Mouse (Mus musculus): ENCODE measurements at regions not wholly inside any gene's neighbourhood (a gene's known extent, or its start where the extent isn't known, plus 50 kb on each side); places are given as distances from the start of the nearest gene placed in this dataset.

GRCm38 (mm10) chr9:100404426-100404825 lies 82.2 kb downstream of the Il20rb start:
- no peak for ATAC-seq (replicated peaks; ENCODE audit: poor library complexity)

GRCm38 (mm10) chr9:100400366-100400765 lies 86.2 kb downstream of the Il20rb start:
- ATAC-seq (replicated peaks; ENCODE audit: poor library complexity), result peak; percentile 88

GRCm38 (mm10) chr9:100396340-100396910 lies 90.2 kb downstream of the Il20rb start:
- ATAC-seq (replicated peaks; ENCODE audit: poor library complexity), result no peak

GRCm38 (mm10) chr9:100395711-100396110 lies 90.9 kb downstream of the Il20rb start:
- peak; percentile 83 for ATAC-seq (replicated peaks; ENCODE audit: poor library complexity)

DNA sequence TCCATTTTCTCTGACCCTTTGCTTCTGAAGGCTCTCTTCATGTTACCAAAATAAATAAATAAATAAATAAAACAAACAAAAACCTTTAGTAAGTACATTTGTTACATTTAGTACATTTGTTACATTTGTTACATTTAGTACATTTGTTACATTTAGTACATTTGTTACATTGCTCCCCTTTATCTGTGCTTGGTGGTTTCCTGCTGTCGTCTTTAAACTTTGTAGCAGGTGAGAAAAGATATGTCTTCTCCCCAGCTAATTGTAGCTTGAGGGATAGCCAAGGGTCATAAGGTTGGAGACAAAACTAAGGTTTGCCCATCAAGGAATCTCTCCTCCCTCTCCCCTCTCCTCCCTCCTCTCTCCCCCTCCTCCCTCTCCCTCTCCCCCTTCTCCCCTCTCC lies 92.0 kb downstream of the Il20rb start:
- ATAC-seq (replicated peaks; ENCODE audit: poor library complexity), result no peak

- ATAC-seq (replicated peaks; ENCODE audit: poor library complexity), result no peak
Observed at GRCm38 (mm10) chr9:100394166-100394565, 92.4 kb downstream of the Il20rb start.

GRCm38 (mm10) chr9:100392262-100392661 lies 94.3 kb downstream of the Il20rb start:
- ATAC-seq (replicated peaks; ENCODE audit: poor library complexity), result no peak

DNA sequence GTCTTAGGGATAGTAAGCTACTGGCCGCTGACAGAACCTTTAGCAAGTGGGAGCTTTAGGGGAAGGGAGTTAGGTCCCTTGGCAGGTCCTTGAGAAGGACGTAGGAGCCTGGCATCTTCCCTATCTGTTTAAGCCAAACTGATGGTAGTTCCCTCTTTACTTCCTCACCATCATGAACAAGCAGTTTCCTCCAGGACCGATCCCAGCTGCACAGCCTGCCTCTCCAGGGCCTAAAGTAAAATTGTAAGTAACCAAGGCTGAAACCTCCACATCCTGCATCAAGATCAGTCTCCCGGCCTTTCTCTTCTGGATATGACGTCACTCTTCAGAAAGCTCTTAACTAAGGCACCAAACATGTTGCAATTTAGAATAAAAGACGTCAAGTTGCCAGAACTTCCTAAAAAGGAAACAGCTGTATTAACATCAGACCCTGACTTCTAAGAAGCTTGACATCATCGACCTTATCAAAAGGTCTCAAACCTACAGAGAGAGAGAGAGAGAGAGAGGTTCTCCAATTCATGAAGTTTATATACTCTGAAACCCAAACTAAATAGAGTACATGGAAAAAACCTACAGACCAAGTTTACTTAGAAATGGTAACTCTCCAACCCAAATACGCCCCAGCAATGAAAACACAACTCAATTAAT lies 94.9 kb downstream of the Il20rb start:
- peak; percentile 60 for ATAC-seq (replicated peaks; ENCODE audit: poor library complexity)

DNA sequence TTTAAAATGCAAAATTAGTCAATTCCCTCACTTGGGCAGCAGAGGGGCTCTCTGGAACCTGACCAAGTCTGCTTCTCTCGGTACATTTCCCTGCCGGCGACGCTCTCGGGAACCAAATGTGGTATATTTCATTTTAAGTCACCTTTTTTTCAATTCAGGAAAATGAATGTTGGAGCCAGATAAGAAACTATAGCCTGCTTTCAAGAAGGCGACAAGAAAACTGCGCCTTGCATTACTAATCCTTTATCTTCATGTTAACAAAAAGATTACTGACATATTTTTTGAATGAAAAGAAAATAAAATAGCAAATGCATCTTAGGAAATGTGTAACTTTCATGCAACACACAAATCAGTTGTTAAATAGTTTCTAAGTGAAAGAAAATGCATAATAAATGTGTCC lies 98.2 kb downstream of the Il20rb start:
- ATAC-seq (replicated peaks; ENCODE audit: poor library complexity), result no peak

DNA sequence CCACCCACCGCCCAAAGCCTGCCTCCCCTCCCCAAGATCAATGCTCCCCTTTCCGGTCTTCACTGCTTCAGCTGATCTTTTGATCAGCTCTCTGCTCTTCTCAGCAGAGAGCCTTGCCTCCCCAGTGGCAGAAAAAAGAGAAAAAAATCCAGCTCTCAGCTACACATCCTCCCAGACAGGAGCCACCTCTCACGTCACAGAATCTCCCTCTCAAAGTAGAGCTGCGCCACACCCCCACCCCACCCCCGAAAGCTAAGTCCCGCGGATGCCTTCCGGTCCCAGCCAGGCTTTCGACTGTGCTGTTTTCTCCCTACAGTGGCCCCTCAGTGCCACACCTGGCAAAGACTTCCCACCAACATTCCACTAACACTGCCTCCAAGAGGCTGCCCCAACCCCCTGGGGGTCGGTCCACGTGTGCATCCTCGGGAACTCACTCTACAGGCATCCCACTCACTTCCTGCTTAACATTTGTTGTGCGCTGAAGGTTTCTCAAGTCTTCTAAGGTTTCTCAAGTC lies 99.4 kb downstream of the Il20rb start:
- no peak for ATAC-seq (replicated peaks; ENCODE audit: poor library complexity)

DNA sequence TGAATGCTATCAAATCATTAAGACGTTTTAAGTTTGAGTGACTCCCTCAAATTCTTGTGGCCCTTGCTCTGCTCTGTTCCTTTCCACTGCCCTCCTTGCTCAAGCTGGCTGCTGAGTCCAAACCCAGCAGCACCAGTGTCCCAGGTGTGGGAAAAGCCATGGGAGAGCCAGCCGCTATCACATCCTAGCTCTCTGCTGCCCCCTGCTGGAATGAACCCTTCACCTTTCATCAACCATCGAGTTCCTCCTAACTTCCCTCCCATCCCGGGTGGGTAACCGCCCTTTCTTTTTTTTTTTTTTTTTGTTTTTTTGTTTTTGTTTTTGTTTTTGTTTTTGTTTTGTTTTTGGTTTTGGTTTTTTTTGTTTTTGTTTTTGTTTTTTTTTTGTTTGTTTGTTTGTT lies 104.1 kb downstream of the Il20rb start:
- peak; percentile 97 for ATAC-seq (replicated peaks; ENCODE audit: poor library complexity)

DNA sequence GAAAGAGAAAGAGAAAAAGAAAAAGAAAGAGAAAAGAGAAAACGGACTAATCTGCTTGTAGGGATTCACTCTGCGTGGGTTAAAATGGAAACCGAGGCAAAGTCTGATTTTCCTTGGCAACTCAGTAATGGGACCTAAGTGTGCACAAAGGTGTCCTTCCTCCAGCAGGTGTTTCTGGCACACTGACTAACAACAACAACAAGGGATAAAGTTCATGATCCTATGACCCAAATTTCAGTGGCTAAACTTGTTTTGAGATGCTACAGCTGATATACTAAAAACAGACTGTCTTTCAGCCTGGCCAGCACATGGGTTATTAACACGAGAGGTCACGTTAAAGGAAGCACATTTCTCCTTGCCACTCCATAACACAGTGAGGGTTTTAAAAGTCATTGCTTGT lies 116.7 kb downstream of the Il20rb start:
- no peak for ATAC-seq (replicated peaks; ENCODE audit: poor library complexity)

DNA sequence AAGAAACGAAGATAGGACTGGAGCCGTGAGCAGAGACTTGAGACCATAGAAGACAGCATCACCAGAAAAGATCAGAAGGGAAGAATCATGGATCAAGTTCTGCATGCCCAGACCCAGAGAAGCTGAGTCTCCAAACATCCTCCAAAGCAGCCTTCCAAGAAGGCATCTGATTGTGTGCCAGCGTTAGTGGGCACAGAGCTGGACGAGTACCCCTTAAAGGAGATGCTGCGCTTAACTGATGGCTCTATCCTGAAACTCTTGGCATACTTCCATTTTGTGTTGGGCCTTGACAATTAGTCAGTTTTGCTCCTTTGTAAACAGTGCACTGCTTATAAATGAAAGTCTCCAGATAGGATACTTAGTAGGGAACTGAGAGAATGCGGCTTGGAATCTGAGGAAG lies 119.8 kb downstream of the Il20rb start:
- ATAC-seq (replicated peaks; ENCODE audit: poor library complexity), result no peak

- peak; percentile 87 for ATAC-seq (replicated peaks; ENCODE audit: poor library complexity)
Observed at GRCm38 (mm10) chr9:100359934-100360716, 126.5 kb downstream of the Il20rb start.

GRCm38 (mm10) chr9:100357553-100357952 lies 129.0 kb downstream of the Il20rb start:
- peak; percentile 64 for ATAC-seq (replicated peaks; ENCODE audit: poor library complexity)

GRCm38 (mm10) chr9:100340796-100341195 lies 145.8 kb downstream of the Il20rb start:
- ATAC-seq (replicated peaks; ENCODE audit: poor library complexity), result no peak

DNA sequence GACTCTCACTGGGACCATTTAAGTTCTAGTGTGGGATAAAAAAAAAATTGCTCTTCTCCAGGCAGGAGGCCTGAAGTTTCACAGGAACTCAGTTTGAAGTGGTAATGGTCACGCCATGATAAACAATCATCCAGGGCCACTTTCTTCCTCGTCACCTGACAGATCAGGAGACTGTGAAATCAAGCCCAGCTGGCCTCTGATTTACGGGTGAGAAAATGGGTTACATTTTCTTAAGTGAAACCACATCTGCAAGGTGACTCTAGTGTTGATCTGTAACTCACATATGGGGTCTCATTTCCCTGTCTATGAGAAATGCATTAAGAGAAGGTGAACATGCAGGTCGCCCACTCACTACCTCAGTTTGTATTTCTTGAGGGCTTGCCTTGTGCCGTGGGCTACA lies 178.8 kb downstream of the Il20rb start:
- ATAC-seq (replicated peaks; ENCODE audit: poor library complexity), result no peak

DNA sequence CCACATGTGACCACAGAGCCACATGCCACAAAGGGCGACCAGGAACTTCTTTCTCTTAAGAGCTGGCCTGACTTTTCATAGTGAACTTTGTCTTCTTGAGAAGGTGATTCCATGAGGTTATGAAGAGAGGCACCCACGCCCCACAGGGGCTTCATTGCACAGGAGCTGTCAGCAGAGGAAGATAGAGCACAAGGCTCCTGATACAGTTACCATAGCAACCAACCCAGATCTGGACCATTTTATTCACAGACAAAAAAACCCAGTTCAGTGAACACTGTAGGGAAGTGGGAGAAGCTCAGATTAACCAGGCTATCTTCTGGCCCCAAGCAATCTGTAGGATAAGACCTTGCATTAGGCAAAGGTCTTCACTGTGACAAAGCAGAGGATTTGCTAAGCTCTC lies 179.2 kb downstream of the Il20rb start:
- ATAC-seq (replicated peaks; ENCODE audit: poor library complexity), result no peak

- ATAC-seq (replicated peaks; ENCODE audit: poor library complexity), result no peak
Observed at GRCm38 (mm10) chr9:100303762-100304161, 182.8 kb downstream of the Il20rb start.

DNA sequence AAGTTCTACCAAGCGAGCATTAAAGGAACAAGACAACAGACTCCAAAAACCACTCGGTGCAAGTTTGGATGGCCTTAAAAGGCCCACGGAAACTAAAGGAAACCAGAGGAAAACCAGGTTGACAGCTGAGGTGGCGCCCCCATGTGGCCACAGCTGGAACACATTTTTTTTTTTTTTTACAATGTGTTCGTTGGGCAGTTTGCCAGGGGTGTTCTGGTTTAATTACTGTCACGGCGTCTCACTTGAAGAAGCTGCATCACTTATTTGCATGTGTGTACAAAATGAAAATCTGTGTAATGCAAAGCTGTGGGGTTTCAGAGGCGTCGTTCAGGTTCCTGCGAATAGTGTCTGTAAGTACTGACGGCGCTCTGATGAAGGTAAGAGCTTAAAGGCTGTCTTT lies 185.0 kb downstream of the Il20rb start:
- ATAC-seq (replicated peaks; ENCODE audit: poor library complexity), result no peak

GRCm38 (mm10) chr9:100277361-100277760 lies 209.2 kb downstream of the Il20rb start:
- ATAC-seq (replicated peaks; ENCODE audit: poor library complexity), result no peak
